Mouse (Mus musculus): ENCODE results near the gene Mios.

Mios gene

GRCm38 (mm10) chr6:8278426-8279002 is 69.5 kb downstream of the Mios start:
- DNase-seq (ENCODE audit: low read depth, low spot score), result no peak

- no peak for DNase-seq (ENCODE audit: low read depth, low spot score)
Measured at GRCm38 (mm10) chr6:8283255-8283654, 74.2 kb downstream of the Mios start.

- no peak for DNase-seq (ENCODE audit: low read depth, low spot score)
Measured at GRCm38 (mm10) chr6:8285401-8285960, 76.5 kb downstream of the Mios start.

Data from retina, adult 2 months (tissue).